Mouse (Mus musculus) forebrain, embryonic 12.5 days (tissue): ENCODE data around the gene Nfia. TPM values are rescaled to one million over a fixed set of nuclear protein-coding genes. Genes with fewer than 3 reads are reported as not detected.

ENCODE experiments used
- ATAC-seq: fragments of 200-750 bp; cut with Nextera tagmentation; 2 replicates; pipeline ENCODE4 v1.8.0; 2017; ENCODE audit warnings: moderate TSS enrichment; ENCODE audit not compliant: low FRiP score
- H3K27ac ChIP-seq: fragments of 300-500 bp; sonication (generic); 2 replicates; pipeline ENCODE4 v1.5.1; 2016; ENCODE audit warnings: mild to moderate bottlenecking
- H3K27me3 ChIP-seq: fragments of 300-500 bp; sonication (generic); 2 replicates; pipeline ENCODE4 v1.6.1; 2016; ENCODE audit warnings: mild to moderate bottlenecking
- H3K36me3 ChIP-seq: fragments of 300-500 bp; sonication (generic); replicated peaks from 2 replicates; pipeline ENCODE4 v1.6.1; 2016; ENCODE audit warnings: mild to moderate bottlenecking
- H3K4me1 ChIP-seq: fragments of 300-500 bp; sonication (generic); 2 replicates; pipeline ENCODE4 v1.6.1; 2016
- H3K4me2 ChIP-seq: fragments of 300-500 bp; sonication (generic); 2 replicates; pipeline ENCODE4 v1.6.1; 2016; ENCODE audit warnings: mild to moderate bottlenecking, moderate library complexity
- H3K4me3 ChIP-seq: fragments of 300-500 bp; sonication (generic); replicated peaks from 2 replicates; pipeline ENCODE4 v1.5.1; 2016; ENCODE audit warnings: mild to moderate bottlenecking
- H3K9ac ChIP-seq: fragments of 300-500 bp; sonication (generic); 2 replicates; pipeline ENCODE4 v1.6.1; 2016; ENCODE audit warnings: mild to moderate bottlenecking
- H3K9me3 ChIP-seq: fragments of 300-500 bp; sonication (generic); 2 replicates; pipeline ENCODE4 v1.6.1; 2016
- WGBS: fragments of 180-500 bp; shearing (Covaris S2); methylation state at CpG from one replicate; pipeline ENCODE4 v1.1.7; 2016; 5-methylcytosine and 5-hydroxymethylcytosine counted together
- polyA plus RNA-seq: library from polyadenylated mRNA; unstranded; fragments of >200 nt; fragmentation: Nextera tagmentation; extraction: Ambion mirVana; gene quantifications from 2 replicates; pipeline ENCODE4 v1.2.1, GENCODE M21; 2016

Nfia gene
- polyA plus RNA-seq, 1 experiment from 2014 or later, result 62.1 TPM

- Histone ChIP-seq H3K27me3 (no peaks in the 10 kb centered on the region; the same call in 1 of the 2 replicates), H3K4me2 (peak overlapping the region; percentile 83), H3K27ac (peak overlapping the region; percentile 94), H3K9me3 (no peaks in the 10 kb centered on the region), H3K36me3 (peaks cover 19% of the 10 kb centered on the region), H3K9ac (peak overlapping the region; percentile 99), H3K4me3 (peak overlapping the region; percentile 63), H3K4me1 (peaks cover 27% of the 10 kb centered on the region)
- no peak for ATAC-seq
- 4% methylated on average over 18 of the region's 18 CpGs for WGBS
Measured at GRCm38 (mm10) chr4:97779003-97779930, 6.7 kb downstream of the Nfia start.

GRCm38 (mm10) chr4:97780024-97780423, 7.5 kb downstream of the Nfia start:
- no peak for ATAC-seq
- peak overlapping the region; percentile 83 for H3K4me2 ChIP-seq
- H3K4me1 ChIP-seq, result peaks cover 20% of the 10 kb centered on the region
- H3K4me3 ChIP-seq, result peak overlapping the region; percentile 63
- H3K36me3 ChIP-seq, result peaks cover 22% of the 10 kb centered on the region
- H3K9ac ChIP-seq, result peak overlapping the region; percentile 99
- H3K27ac ChIP-seq, result peak overlapping the region; percentile 70; the same call in 1 of the 2 replicates
- 24% methylated on average over 7 of the region's 7 CpGs for WGBS
- no peaks in the 10 kb centered on the region for H3K9me3 ChIP-seq
- no peaks in the 10 kb centered on the region; the same call in 1 of the 2 replicates for H3K27me3 ChIP-seq

- ATAC-seq, result no peak
- Histone ChIP-seq H3K27me3 (no peaks in the 10 kb centered on the region; the same call in 1 of the 2 replicates), H3K9ac (no peak overlapping the region)
Measured at GRCm38 (mm10) chr4:97780666-97781435, 8.3 kb downstream of the Nfia start.

GRCm38 (mm10) chr4:97782069-97782468, 9.5 kb downstream of the Nfia start:
- no peak overlapping the region for H3K4me2 ChIP-seq
- WGBS, result 84% methylated on average over 3 of the region's 3 CpGs
- H3K4me1 ChIP-seq, result peaks cover 8% of the 10 kb centered on the region
- H3K36me3 ChIP-seq, result peaks cover 29% of the 10 kb centered on the region
- H3K4me3 ChIP-seq, result no peak overlapping the region
- H3K9ac ChIP-seq, result no peak overlapping the region
- no peak for ATAC-seq
- H3K27ac ChIP-seq, result no peak overlapping the region
- H3K27me3 ChIP-seq, result no peaks in the 10 kb centered on the region; the same call in 1 of the 2 replicates
- H3K9me3 ChIP-seq, result no peaks in the 10 kb centered on the region

More at GRCm38 (mm10) chr4:97780666-97781435, 8.3 kb downstream of the Nfia start:
- Histone ChIP-seq H3K9me3 (no peaks in the 10 kb centered on the region), H3K36me3 (peaks cover 29% of the 10 kb centered on the region), H3K4me2 (peak overlapping the region; percentile 83), H3K4me1 (peaks cover 13% of the 10 kb centered on the region), H3K27ac (no peak overlapping the region), H3K4me3 (peak overlapping the region; percentile 63)
- WGBS, result 69% methylated on average over 7 of the region's 7 CpGs

- Histone ChIP-seq H3K4me2 (no peak overlapping the region), H3K9ac (no peak overlapping the region), H3K4me1 (peaks cover 12% of the 10 kb centered on the region; the same call in 1 of the 2 replicates), H3K9me3 (no peaks in the 10 kb centered on the region), H3K36me3 (peaks cover 31% of the 10 kb centered on the region), H3K27me3 (no peaks in the 10 kb centered on the region; the same call in 1 of the 2 replicates), H3K27ac (no peak overlapping the region), H3K4me3 (no peak overlapping the region)
- 95% methylated on average over 6 of the region's 6 CpGs for WGBS
- ATAC-seq, result no peak
Measured at GRCm38 (mm10) chr4:97782497-97782896, 10.0 kb downstream of the Nfia start.

- H3K4me3 ChIP-seq, result no peak overlapping the region
- no peak overlapping the region for H3K27ac ChIP-seq
- peaks cover 14% of the 10 kb centered on the region; the same call in 1 of the 2 replicates for H3K4me1 ChIP-seq
- H3K9ac ChIP-seq, result no peak overlapping the region
- no peaks in the 10 kb centered on the region for H3K9me3 ChIP-seq
- no peak overlapping the region for H3K4me2 ChIP-seq
- ATAC-seq, result no peak
- peaks cover 33% of the 10 kb centered on the region for H3K36me3 ChIP-seq
- WGBS, result 95% methylated on average over 26 of the region's 26 CpGs
- H3K27me3 ChIP-seq, result no peaks in the 10 kb centered on the region; the same call in 1 of the 2 replicates
Measured at GRCm38 (mm10) chr4:97783073-97783879, 10.7 kb downstream of the Nfia start.

- peaks cover 33% of the 10 kb centered on the region for H3K36me3 ChIP-seq
- no peaks in the 10 kb centered on the region; the same call in 1 of the 2 replicates for H3K27me3 ChIP-seq
- H3K4me3 ChIP-seq, result no peak overlapping the region
- no peak overlapping the region for H3K4me2 ChIP-seq
- H3K27ac ChIP-seq, result no peak overlapping the region
- H3K9me3 ChIP-seq, result no peaks in the 10 kb centered on the region
- no peak for ATAC-seq
- peaks cover 21% of the 10 kb centered on the region; the same call in 1 of the 2 replicates for H3K4me1 ChIP-seq
- 89% methylated on average over 11 of the region's 11 CpGs for WGBS
- H3K9ac ChIP-seq, result no peak overlapping the region
Measured at GRCm38 (mm10) chr4:97784236-97784635, 11.7 kb downstream of the Nfia start.

- Histone ChIP-seq H3K4me2 (no peak overlapping the region), H3K4me1 (peaks cover 21% of the 10 kb centered on the region), H3K9me3 (no peaks in the 10 kb centered on the region), H3K4me3 (no peak overlapping the region), H3K27ac (no peak overlapping the region), H3K9ac (no peak overlapping the region), H3K36me3 (peaks cover 33% of the 10 kb centered on the region), H3K27me3 (no peaks in the 10 kb centered on the region; the same call in 1 of the 2 replicates)
- no peak for ATAC-seq
- 86% methylated on average over 8 of the region's 8 CpGs for WGBS
Measured at GRCm38 (mm10) chr4:97785547-97786271, 13.2 kb downstream of the Nfia start.

GRCm38 (mm10) chr4:97786571-97786970, 14.0 kb downstream of the Nfia start:
- Histone ChIP-seq H3K36me3 (peaks cover 33% of the 10 kb centered on the region), H3K4me1 (peaks cover 24% of the 10 kb centered on the region), H3K4me3 (no peak overlapping the region), H3K4me2 (no peak overlapping the region), H3K27me3 (no peaks in the 10 kb centered on the region; the same call in 1 of the 2 replicates), H3K9ac (no peak overlapping the region), H3K27ac (no peak overlapping the region), H3K9me3 (no peaks in the 10 kb centered on the region)
- WGBS, result 64% methylated on average over 8 of the region's 8 CpGs
- ATAC-seq, result no peak

GRCm38 (mm10) chr4:97787515-97787914, 15.0 kb downstream of the Nfia start:
- Histone ChIP-seq H3K4me1 (peaks cover 25% of the 10 kb centered on the region), H3K27ac (no peak overlapping the region), H3K27me3 (no peaks in the 10 kb centered on the region; the same call in 1 of the 2 replicates), H3K9ac (no peak overlapping the region), H3K36me3 (peaks cover 31% of the 10 kb centered on the region), H3K4me2 (no peak overlapping the region), H3K4me3 (no peak overlapping the region), H3K9me3 (no peaks in the 10 kb centered on the region)
- 78% methylated on average over 3 of the region's 3 CpGs for WGBS
- ATAC-seq, result no peak

GRCm38 (mm10) chr4:97788537-97788936, 16.0 kb downstream of the Nfia start:
- no peak overlapping the region for H3K9ac ChIP-seq
- H3K27ac ChIP-seq, result no peak overlapping the region
- 62% methylated on average over 4 of the region's 4 CpGs for WGBS
- no peak overlapping the region for H3K4me2 ChIP-seq
- no peaks in the 10 kb centered on the region; the same call in 1 of the 2 replicates for H3K27me3 ChIP-seq
- no peak for ATAC-seq
- H3K4me3 ChIP-seq, result no peak overlapping the region
- no peaks in the 10 kb centered on the region for H3K9me3 ChIP-seq
- peaks cover 21% of the 10 kb centered on the region for H3K36me3 ChIP-seq
- H3K4me1 ChIP-seq, result peaks cover 25% of the 10 kb centered on the region
